Mouse (Mus musculus) MEL (cell line): ENCODE data around the gene Tinf2. TPM values are rescaled to one million over a fixed set of nuclear protein-coding genes. Genes with fewer than 3 reads are reported as not detected.

Experiments used
- DNase-seq: peaks from one replicate; pipeline ENCODE4 v3.0.0; 2011; ENCODE audit warnings: low read depth, low spot score
- H3K27ac ChIP-seq: 2 replicates; pipeline ENCODE4 v1.5.1; 2012; ENCODE audit warnings: low read depth, mild to moderate bottlenecking, control low read depth, low read length, moderate library complexity; ENCODE audit not compliant: control insufficient read depth
- H3K27me3 ChIP-seq, 2 experiments: fragments of 150-350 bp in 1 of 2; sonication (generic) in 1 of 2; 2 replicates each; pipeline ENCODE4 v1.6.1; 2012; ENCODE audit warnings: low read length in 2 of 2, mild to moderate bottlenecking in 2 of 2, improper control_type of control experiment in 1 of 2, moderate library complexity in 1 of 2; ENCODE audit not compliant: insufficient read depth in 2 of 2, control insufficient read depth in 1 of 2
- H3K36me3 ChIP-seq, 2 experiments: 2 replicates each; pipeline ENCODE4 v1.6.1; 2012 to 2014; ENCODE audit warnings: low read length in 2 of 2, improper control_type of control experiment in 1 of 2, inconsistent platforms in 1 of 2, mild to moderate bottlenecking in 1 of 2; ENCODE audit not compliant: insufficient read depth in 2 of 2, control insufficient read depth in 1 of 2
- H3K4me1 ChIP-seq, 2 experiments: fragments of 150-350 bp in 1 of 2; sonication (generic) in 1 of 2; 2 replicates each; pipeline ENCODE4 v1.6.1; 2012; ENCODE audit warnings: low read length in 2 of 2, improper control_type of control experiment in 1 of 2, mild to moderate bottlenecking in 1 of 2; ENCODE audit not compliant: insufficient read depth in 2 of 2, control insufficient read depth in 1 of 2
- H3K4me3 ChIP-seq, 2 experiments: fragments of 150-350 bp in 1 of 2; sonication (generic) in 1 of 2; 2 replicates each; pipeline ENCODE4 v1.5.1; 2012; ENCODE audit warnings: low read depth in 2 of 2, low read length in 2 of 2, mild to moderate bottlenecking in 2 of 2, moderate library complexity in 2 of 2, control low read depth in 1 of 2, improper control_type of control experiment in 1 of 2; ENCODE audit not compliant: control insufficient read depth in 1 of 2, insufficient read depth in 1 of 2
- H3K79me2 ChIP-seq: 2 replicates; pipeline ENCODE4 v1.6.1; 2012; ENCODE audit warnings: mild to moderate bottlenecking, low read length, moderate library complexity; ENCODE audit not compliant: control insufficient read depth, poor library complexity, insufficient read depth
- H3K9ac ChIP-seq: 2 replicates; pipeline ENCODE4 v1.6.1; 2012; ENCODE audit warnings: low read depth, mild to moderate bottlenecking, control low read depth, low read length, moderate library complexity; ENCODE audit not compliant: control insufficient read depth, poor library complexity, severe bottlenecking
- H3K9me3 ChIP-seq: fragments of 150-350 bp; sonication (generic); replicated peaks from 2 replicates; pipeline ENCODE4 v1.6.1; 2012; ENCODE audit warnings: mild to moderate bottlenecking, low read length, improper control_type of control experiment, moderate library complexity; ENCODE audit not compliant: insufficient read depth
- BHLHE40 ChIP-seq: IDR thresholded peaks from 2 replicates; pipeline ENCODE4 v1.6.1; 2012; ENCODE audit warnings: low read depth, mild to moderate bottlenecking, inconsistent platforms, low read length, improper control_type of control experiment, borderline replicate concordance
- E2F4 ChIP-seq: IDR thresholded peaks from 2 replicates; pipeline ENCODE4 v1.6.1; 2011; ENCODE audit warnings: low read depth, low read length, improper control_type of control experiment, borderline replicate concordance
- ELF1 ChIP-seq: IDR thresholded peaks from 2 replicates; pipeline ENCODE4 v1.6.1; 2014; ENCODE audit warnings: low read depth, mild to moderate bottlenecking, inconsistent platforms, low read length, improper control_type of control experiment, moderate library complexity
- GABPA ChIP-seq: IDR thresholded peaks from 2 replicates; pipeline ENCODE4 v1.6.1; 2012; ENCODE audit warnings: low read depth, mild to moderate bottlenecking, inconsistent platforms, low read length, improper control_type of control experiment, moderate library complexity
- HCFC1 ChIP-seq: IDR thresholded peaks from 2 replicates; pipeline ENCODE4 v1.6.1; 2012; ENCODE audit warnings: low read depth, mild to moderate bottlenecking, inconsistent platforms, low read length, improper control_type of control experiment, moderate library complexity
- JUND ChIP-seq: IDR thresholded peaks from 2 replicates; pipeline ENCODE4 v1.6.1; 2011; ENCODE audit warnings: low read depth, mild to moderate bottlenecking, improper control_type of control experiment, low read length
- KAT2A ChIP-seq: conservative IDR thresholded peaks from 2 replicates; pipeline ENCODE4 v1.6.1; 2012; ENCODE audit warnings: low read depth, low read length, improper control_type of control experiment, inconsistent platforms
- MAX ChIP-seq: IDR thresholded peaks from 2 replicates; pipeline ENCODE4 v1.6.1; 2011; ENCODE audit warnings: low read length, improper control_type of control experiment
- MYB ChIP-seq: IDR thresholded peaks from 2 replicates; pipeline ENCODE4 v1.6.1; 2011; ENCODE audit warnings: mild to moderate bottlenecking, low read depth, low read length, improper control_type of control experiment
- NELFE ChIP-seq: IDR thresholded peaks from 2 replicates; pipeline ENCODE4 v1.6.1; 2011; ENCODE audit warnings: low read depth, low read length, improper control_type of control experiment
- NRF1 ChIP-seq: IDR thresholded peaks from 2 replicates; pipeline ENCODE4 v1.6.1; 2014; ENCODE audit warnings: low read depth, mild to moderate bottlenecking, inconsistent platforms, low read length, improper control_type of control experiment, moderate library complexity; ENCODE audit not compliant: poor library complexity, insufficient read depth, severe bottlenecking
- POLR2A ChIP-seq, 2 experiments: IDR thresholded peaks; 2 replicates each; pipeline ENCODE4 v1.6.1; 2011 to 2012; ENCODE audit warnings: low read length in 2 of 2, mild to moderate bottlenecking in 2 of 2, control low read depth in 1 of 2, improper control_type of control experiment in 1 of 2, low read depth in 1 of 2, moderate library complexity in 1 of 2; ENCODE audit not compliant: control insufficient read depth in 1 of 2, insufficient read depth in 1 of 2, poor library complexity in 1 of 2
- POLR2AphosphoS2 ChIP-seq: IDR thresholded peaks from 2 replicates; pipeline ENCODE4 v1.6.1; 2011; ENCODE audit warnings: low read length, improper control_type of control experiment
- SMC3 ChIP-seq: IDR thresholded peaks from 2 replicates; pipeline ENCODE4 v1.6.1; 2011; ENCODE audit warnings: low read depth, low read length, improper control_type of control experiment
- USF1 ChIP-seq: IDR thresholded peaks from 2 replicates; pipeline ENCODE4 v1.6.1; 2014; ENCODE audit warnings: low read depth, mild to moderate bottlenecking, inconsistent platforms, low read length, improper control_type of control experiment, moderate library complexity
- ZKSCAN1 ChIP-seq: IDR thresholded peaks from 2 replicates; pipeline ENCODE4 v1.6.1; 2012; ENCODE audit warnings: low read depth, mild to moderate bottlenecking, inconsistent platforms, low read length, improper control_type of control experiment, moderate library complexity
- ZMIZ1 ChIP-seq: IDR thresholded peaks from 2 replicates; pipeline ENCODE4 v1.6.1; 2012; ENCODE audit warnings: low read depth, mild to moderate bottlenecking, inconsistent platforms, low read length, improper control_type of control experiment, moderate library complexity
- polyA plus RNA-seq, 2 experiments: library from polyadenylated mRNA; stranded (reverse) in 1 of 2; unstranded in 1 of 2; fragments of >175 nt in 1 of 2; fragments of >200 nt in 1 of 2; gene quantifications; 2 replicates each; pipeline versions ENCODE4 v1.2.1 to v1.2.4; 2012; ENCODE audit warnings: low replicate concordance in 2 of 2, low read depth in 1 of 2; ENCODE audit not compliant: insufficient read length in 2 of 2, insufficient read depth in 1 of 2, missing spikeins in 1 of 2
- total RNA-seq: library from RNA; depleted of rRNA; stranded (reverse); fragments of 300-350 nt; gene quantifications from 2 replicates; pipeline ENCODE4 v1.2.3, GENCODE M21; 2012

The Tinf2 gene
- total and polyA plus RNA-seq, 3 experiments: 27.2 to 53.0 TPM; not detected in 1

- no peak for TF ChIP-seq E2F4
- no peak for TF ChIP-seq SMC3
- TF ChIP-seq, all 39 proteins: peak for 14
Observed at GRCm38 (mm10) chr14:55697226-55697625, 15.6 kb upstream of the Tinf2 start (continued).

- TF ChIP-seq KAT2A (no peak), POLR2AphosphoS2 (no peak), NRF1 (no peak), HCFC1 (no peak), SMC3 (no peak)
- H3K79me2 ChIP-seq: no peaks in the 10 kb centered on the region
- H3K4me1 ChIP-seq: no peaks in the 10 kb centered on the region
- H3K9me3 ChIP-seq: no peaks in the 10 kb centered on the region
- no peak overlapping the region for H3K27ac ChIP-seq
- no peaks in the 10 kb centered on the region for H3K36me3 ChIP-seq
- H3K4me3 ChIP-seq: no peak overlapping the region
- H3K9ac ChIP-seq: no peak overlapping the region
- peaks cover 0 to 1% of the 10 kb centered on the region in 2 experiments; a peak in 1 of 4 replicates for H3K27me3 ChIP-seq
- no peak for DNase-seq
Observed at GRCm38 (mm10) chr14:55689433-55689832, 7.8 kb upstream of the Tinf2 start.

GRCm38 (mm10) chr14:55682118-55682493 lies 486 bp upstream of the Tinf2 start:
- H3K9me3 ChIP-seq: no peaks in the 10 kb centered on the region
- peak overlapping the region; percentile 64 for H3K27ac ChIP-seq
- H3K4me1 ChIP-seq: peaks cover 0 to 6% of the 10 kb centered on the region in 2 experiments; a peak in 3 of 4 replicates
- DNase-seq: no peak
- peak overlapping the region; percentile 74 for H3K9ac ChIP-seq
- H3K4me3 ChIP-seq: peak overlapping the region; percentile 63 to 83
- peaks cover 6 to 11% of the 10 kb centered on the region in 2 experiments for H3K36me3 ChIP-seq
- TF ChIP-seq POLR2A (IDR thresholded peaks at IDR 0.05; ENCODE audit: control insufficient read depth in 1 of 2, insufficient read depth in 1 of 2, low read depth in 1 of 2, low read length in 2 of 2, poor library complexity in 1 of 2) (no peak), USF1 (no peak), MAX (no peak), NELFE (no peak), ELF1 (no peak), JUND (no peak), GABPA (no peak), POLR2AphosphoS2 (no peak), ZKSCAN1 (no peak), MYB (no peak), SMC3 (no peak), ZMIZ1 (no peak), BHLHE40 (no peak), HCFC1 (no peak)
- TF ChIP-seq, all 39 proteins: peak for 0
- Histone ChIP-seq H3K79me2 (peaks cover 13% of the 10 kb centered on the region), H3K27me3 (peaks cover 0 to 1% of the 10 kb centered on the region in 2 experiments; a peak in 1 of 4 replicates)
